Mouse (Mus musculus) MN1 (cell line): Measurements from ENCODE around the gene Tfam.

Experiments used
- DNase-seq: peaks from one replicate; pipeline ENCODE4 v3.0.0-alpha.2; 2016; ENCODE audit warnings: low spot score

Tfam gene

GRCm38 (mm10) chr10:71238240-71238554, at the start of gene Tfam:
Gene Tfam (minus strand): TSS chr10:71238280.
- DNase-seq: no peak

- DNase-seq: peak; percentile 87
Measured at GRCm38 (mm10) chr10:71285126-71285580, 47.1 kb upstream of the Tfam start, which contains the start of gene Ube2d1. Gene Ube2d1 (minus strand): TSS chr10:71285262.

- DNase-seq: peak; percentile 58
Measured at GRCm38 (mm10) chr10:71284511-71285125, 46.5 kb upstream of the Tfam start.

- DNase-seq: no peak
Measured at GRCm38 (mm10) chr10:71284131-71284510, 46.0 kb upstream of the Tfam start.

- DNase-seq: no peak
Measured at GRCm38 (mm10) chr10:71273008-71273739, 35.1 kb upstream of the Tfam start.

- DNase-seq: no peak
Measured at GRCm38 (mm10) chr10:71267973-71268372, 29.9 kb upstream of the Tfam start.

- no peak for DNase-seq
Measured at GRCm38 (mm10) chr10:71267511-71267910, 29.4 kb upstream of the Tfam start.

GRCm38 (mm10) chr10:71265067-71265466, 27.0 kb upstream of the Tfam start:
- DNase-seq: no peak

GRCm38 (mm10) chr10:71261637-71262036, 23.6 kb upstream of the Tfam start:
- DNase-seq: no peak

- no peak for DNase-seq
Measured at GRCm38 (mm10) chr10:71258943-71259342, 20.9 kb upstream of the Tfam start.

GRCm38 (mm10) chr10:71258516-71258915, 20.4 kb upstream of the Tfam start:
- DNase-seq: no peak

GRCm38 (mm10) chr10:71253147-71253546, 15.1 kb upstream of the Tfam start:
- no peak for DNase-seq

- DNase-seq: no peak
Measured at GRCm38 (mm10) chr10:71252421-71252820, 14.3 kb upstream of the Tfam start.

GRCm38 (mm10) chr10:71251846-71252245, 13.8 kb upstream of the Tfam start:
- DNase-seq: no peak

- no peak for DNase-seq
Measured at GRCm38 (mm10) chr10:71251256-71251655, 13.2 kb upstream of the Tfam start.

GRCm38 (mm10) chr10:71250472-71250871, 12.4 kb upstream of the Tfam start:
- no peak for DNase-seq

- no peak for DNase-seq
Measured at GRCm38 (mm10) chr10:71249086-71249880, 11.2 kb upstream of the Tfam start.

- no peak for DNase-seq
Measured at GRCm38 (mm10) chr10:71246956-71247355, 8.9 kb upstream of the Tfam start.

GRCm38 (mm10) chr10:71239479-71240120, 1.5 kb upstream of the Tfam start:
- DNase-seq: peak; percentile 71

- DNase-seq: peak; percentile 96
Measured at GRCm38 (mm10) chr10:71237516-71238239, 402 bp downstream of the Tfam start.

GRCm38 (mm10) chr10:71234071-71234470, 4.0 kb downstream of the Tfam start:
- DNase-seq: no peak

GRCm38 (mm10) chr10:71225894-71226293, 12.2 kb downstream of the Tfam start:
- DNase-seq: peak; percentile 34
